Mouse (Mus musculus) CH12.LX (cell line): ENCODE data around the gene Tubd1. TPM values are rescaled to one million over a fixed set of nuclear protein-coding genes. Genes with fewer than 3 reads are reported as not detected.

Source experiments
- DNase-seq: peaks from one replicate; pipeline ENCODE4 v3.0.0-alpha.2; 2013; ENCODE audit errors: extremely low read depth
- H3K27ac ChIP-seq: 2 replicates; pipeline ENCODE4 v1.5.1; 2012; ENCODE audit warnings: low read depth, mild to moderate bottlenecking, control low read depth, moderate library complexity; ENCODE audit not compliant: insufficient read depth
- H3K27me3 ChIP-seq: replicated peaks from 2 replicates; pipeline ENCODE3; 2012; ENCODE audit warnings: inconsistent platforms
- H3K36me3 ChIP-seq, 2 experiments: replicated peaks in 1 of 2; 2 replicates each; pipeline versions ENCODE3 to v1.6.1; 2012; ENCODE audit warnings: inconsistent platforms in 1 of 2, low read length in 1 of 2, mild to moderate bottlenecking in 1 of 2, mixed read lengths in 1 of 2, moderate library complexity in 1 of 2; ENCODE audit not compliant: control insufficient read depth in 1 of 2, insufficient read depth in 1 of 2
- H3K4me1 ChIP-seq, 2 experiments: 2 replicates each; pipeline ENCODE4 v1.6.1; 2012; ENCODE audit warnings: inconsistent platforms in 1 of 2, moderate library complexity in 1 of 2; ENCODE audit not compliant: insufficient read depth in 2 of 2, control insufficient read depth in 1 of 2
- H3K4me2 ChIP-seq: 2 replicates; pipeline ENCODE4 v1.6.1; 2012; ENCODE audit warnings: low read depth, mild to moderate bottlenecking, control low read depth; ENCODE audit not compliant: poor library complexity, insufficient read depth, severe bottlenecking
- H3K4me3 ChIP-seq, 3 experiments: fragments of 150-350 bp in 1 of 3; sonication (generic) in 1 of 3; replicated peaks in 1 of 3; 2 replicates each; pipeline versions ENCODE3 to v1.5.1; 2011 to 2012; ENCODE audit warnings: low read depth in 2 of 3, low read length in 2 of 3, mild to moderate bottlenecking in 2 of 3, moderate library complexity in 2 of 3, control low read depth in 1 of 3, improper control_type of control experiment in 1 of 3, inconsistent platforms in 1 of 3, mixed read lengths in 1 of 3; ENCODE audit not compliant: poor library complexity in 1 of 3
- H3K79me2 ChIP-seq: replicated peaks from 2 replicates; pipeline ENCODE4 v1.6.1; 2012; ENCODE audit warnings: mild to moderate bottlenecking, moderate library complexity; ENCODE audit not compliant: control insufficient read depth, poor library complexity, insufficient read depth, severe bottlenecking; ENCODE audit errors: extremely low read depth
- H3K9ac ChIP-seq: 2 replicates; pipeline ENCODE4 v1.6.1; 2012; ENCODE audit warnings: low read depth, mild to moderate bottlenecking, control low read depth, moderate library complexity; ENCODE audit not compliant: insufficient read depth
- H3K9me3 ChIP-seq: replicated peaks from 2 replicates; pipeline ENCODE3; 2012; ENCODE audit warnings: low read length, inconsistent platforms, mixed read lengths
- BHLHE40 ChIP-seq: IDR thresholded peaks from 2 replicates; pipeline ENCODE4 v1.6.1; 2011; ENCODE audit warnings: mild to moderate bottlenecking, low read depth, low read length, improper control_type of control experiment
- CHD1 ChIP-seq: IDR thresholded peaks from 2 replicates; pipeline ENCODE4 v1.6.1; 2012; ENCODE audit warnings: low read depth, low read length, improper control_type of control experiment, inconsistent platforms
- GABPA ChIP-seq: IDR thresholded peaks from 2 replicates; pipeline ENCODE4 v1.6.1; 2012; ENCODE audit warnings: low read depth, low read length, improper control_type of control experiment, inconsistent platforms; ENCODE audit not compliant: insufficient replicate concordance
- MAX ChIP-seq: IDR thresholded peaks from 2 replicates; pipeline ENCODE4 v1.6.1; 2011; ENCODE audit warnings: low read length, improper control_type of control experiment
- USF1 ChIP-seq: IDR thresholded peaks from 2 replicates; pipeline ENCODE4 v1.6.1; 2014; ENCODE audit warnings: low read depth, mild to moderate bottlenecking, inconsistent platforms, low read length, improper control_type of control experiment
- USF2 ChIP-seq: conservative IDR thresholded peaks from 2 replicates; pipeline ENCODE4 v1.6.1; 2011; ENCODE audit warnings: low read depth, low read length, improper control_type of control experiment
- ZNF384 ChIP-seq: IDR thresholded peaks from 2 replicates; pipeline ENCODE4 v1.6.1; 2012; ENCODE audit warnings: low read depth, low read length, improper control_type of control experiment, inconsistent platforms
- dilution Hi-C: fragments of 300-500 bp; cut with MboI; formaldehyde crosslinking; loops from 2 replicates; pipeline ENCODE4 v1.14.3; 2020; ENCODE audit warnings: low sequenced_read_pairs; ENCODE audit not compliant: extremely low pct_unique_long_range_greater_than_20kb, extremely low pct_ligation_motif_present
- in situ Hi-C: fragments of 300-500 bp; cut with MboI; formaldehyde crosslinking; loops from 3 replicates; pipeline ENCODE4 v1.14.3; 2019; ENCODE audit warnings: low sequenced_read_pairs, low pct_ligation_motif_present, low pct_unique_long_range_greater_than_20kb, mixed read lengths
- polyA plus RNA-seq: library from polyadenylated mRNA; unstranded; fragments of >175 nt; gene quantifications from 2 replicates; pipeline ENCODE4 v1.2.1, GENCODE M21; 2012; ENCODE audit warnings: low read depth; ENCODE audit not compliant: insufficient read length
- total RNA-seq, 2 experiments: library from RNA; depleted of rRNA; stranded (reverse); fragments of 300-350 nt in 1 of 2; fragments of >200 nt in 1 of 2; gene quantifications; 2 replicates each; pipeline ENCODE4 v1.2.3; 2012 to 2014

Tubd1 gene
- total and polyA plus RNA-seq, 3 experiments: 9.7 to 12.6 (median 11.9) TPM

GRCm38 (mm10) chr11:86614607-86615006 lies 69.8 kb downstream of the Tubd1 start:
- dilution Hi-C loops: no loop called here
- Histone ChIP-seq H3K9ac (peak overlapping the region; percentile 68), H3K27me3 (no peaks in the 10 kb centered on the region), H3K9me3 (no peaks in the 10 kb centered on the region)
- in situ Hi-C loops: no loop called here
- TF ChIP-seq USF2 (no peak), ZNF384 (peak; percentile 80), BHLHE40 (0 out of 2 replicates have a peak, but pooled peaks have one; percentile 4), GABPA (no peak), MAX (no peak), USF1 (no peak), CHD1 (0 out of 2 replicates have a peak, but pooled peaks have one; percentile 2)
- TF ChIP-seq, all 38 proteins: peak for 3
- DNase-seq: no peak
- H3K79me2 ChIP-seq: 0 out of 2 replicates have a peak, but pooled peaks cover 4% of the 10 kb centered on the region
- H3K27ac ChIP-seq: peak overlapping the region; percentile 53; the same call in 1 of the 2 replicates
- no peak overlapping the region for H3K4me3 ChIP-seq
- H3K4me1 ChIP-seq: peaks cover 24 to 84% of the 10 kb centered on the region in 2 experiments
- peak overlapping the region; percentile 92; the same call in 1 of the 2 replicates for H3K4me2 ChIP-seq
- H3K36me3 ChIP-seq: peaks cover 7 to 22% of the 10 kb centered on the region in 2 experiments

Other genes with a start within 250 kb of the Tubd1 start
- 33.2 and 37.9 TPM in 2 replicates for gene Med13, start 187.4 kb upstream of the Tubd1 start, total RNA-seq (2012; rRNA removed)
- 40.9 and 47.6 TPM in 2 replicates for gene Med13, start 187.4 kb upstream of the Tubd1 start, total RNA-seq (2014; rRNA removed)
- 31.6 and 41.5 TPM in 2 replicates for gene Med13, start 187.4 kb upstream of the Tubd1 start, polyA plus RNA-seq
- gene Rnft1, start 60.3 kb upstream of the Tubd1 start, total RNA-seq (2012; rRNA removed): 34.9 and 41.3 TPM in 2 replicates
- gene Rnft1, start 60.3 kb upstream of the Tubd1 start, total RNA-seq (2014; rRNA removed): 49.2 and 53.0 TPM in 2 replicates
- gene Rnft1, start 60.3 kb upstream of the Tubd1 start, polyA plus RNA-seq: 43.2 and 49.7 TPM in 2 replicates
- gene Rps6kb1, start 186 bp upstream of the Tubd1 start, total RNA-seq (2012; rRNA removed): 45.2 and 56.7 TPM in 2 replicates
- 76.9 and 79.9 TPM in 2 replicates for gene Rps6kb1, start 186 bp upstream of the Tubd1 start, total RNA-seq (2014; rRNA removed)
- gene Rps6kb1, start 186 bp upstream of the Tubd1 start, polyA plus RNA-seq: 110 and 152 TPM in 2 replicates
- gene Vmp1, start 138.8 kb downstream of the Tubd1 start, total RNA-seq (2012; rRNA removed): 80.9 and 86.9 TPM in 2 replicates
- 209 and 231 TPM in 2 replicates for gene Vmp1, start 138.8 kb downstream of the Tubd1 start, total RNA-seq (2014; rRNA removed)
- gene Vmp1, start 138.8 kb downstream of the Tubd1 start, polyA plus RNA-seq: 166 and 167 TPM in 2 replicates
- 29.8 and 39.4 TPM in 2 replicates for gene Ptrh2, start 139.0 kb downstream of the Tubd1 start, total RNA-seq (2012; rRNA removed)
- gene Ptrh2, start 139.0 kb downstream of the Tubd1 start, total RNA-seq (2014; rRNA removed): 34.7 and 40.9 TPM in 2 replicates
- 48.2 and 54.5 TPM in 2 replicates for gene Ptrh2, start 139.0 kb downstream of the Tubd1 start, polyA plus RNA-seq
- gene Cltc, start 212.6 kb downstream of the Tubd1 start, total RNA-seq (2012; rRNA removed): 140 and 174 TPM in 2 replicates
- 284 and 303 TPM in 2 replicates for gene Cltc, start 212.6 kb downstream of the Tubd1 start, total RNA-seq (2014; rRNA removed)
- 219 and 256 TPM in 2 replicates for gene Cltc, start 212.6 kb downstream of the Tubd1 start, polyA plus RNA-seq